Mouse (Mus musculus) ES-E14 (cell line): ENCODE results near the gene Gsk3b. TPM values are rescaled to one million over a fixed set of nuclear protein-coding genes. Genes with fewer than 3 reads are reported as not detected.

Experiments
- DNase-seq: peaks from one replicate; pipeline ENCODE4 v3.0.0-alpha.2; 2013; ENCODE audit warnings: low read depth, low spot score
- H3K27ac ChIP-seq: 2 replicates; pipeline ENCODE4 v1.5.1; 2012; ENCODE audit warnings: low read depth, mild to moderate bottlenecking, low read length, moderate library complexity, mixed read lengths; ENCODE audit not compliant: poor library complexity, insufficient read depth, severe bottlenecking
- H3K36me3 ChIP-seq: 2 replicates; pipeline ENCODE4 v1.6.1; 2012; ENCODE audit warnings: mild to moderate bottlenecking, low read length, moderate library complexity, mixed read lengths; ENCODE audit not compliant: control insufficient read depth, poor library complexity, insufficient read depth, severe bottlenecking
- H3K4me1 ChIP-seq, 2 experiments: fragments of 150-350 bp in 1 of 2; sonication (generic) in 1 of 2; 2 replicates each; pipeline ENCODE4 v1.6.1; 2012; ENCODE audit warnings: low read length in 2 of 2, mild to moderate bottlenecking in 1 of 2, mixed read lengths in 1 of 2; ENCODE audit not compliant: control insufficient read depth in 2 of 2, insufficient read depth in 2 of 2, poor library complexity in 1 of 2
- H3K4me3 ChIP-seq, 2 experiments: fragments of 150-350 bp in 1 of 2; sonication (generic) in 1 of 2; 2 replicates each; pipeline ENCODE4 v1.5.1; 2012; ENCODE audit warnings: low read length in 2 of 2, low read depth in 1 of 2, mild to moderate bottlenecking in 1 of 2, mixed read lengths in 1 of 2; ENCODE audit not compliant: insufficient read depth in 1 of 2, poor library complexity in 1 of 2, severe bottlenecking in 1 of 2
- H3K9ac ChIP-seq: 2 replicates; pipeline ENCODE4 v1.6.1; 2012; ENCODE audit warnings: low read depth, mild to moderate bottlenecking, low read length, mixed read lengths; ENCODE audit not compliant: poor library complexity, insufficient read depth, severe bottlenecking
- H3K9me3 ChIP-seq: fragments of 150-350 bp; sonication (generic); 2 replicates; pipeline ENCODE4 v1.6.1; 2012; ENCODE audit warnings: low read depth, mild to moderate bottlenecking, low read length; ENCODE audit not compliant: control insufficient read depth, insufficient read depth
- CHD2 ChIP-seq: IDR thresholded peaks from 2 replicates; pipeline ENCODE4 v1.6.1; 2014; ENCODE audit warnings: mild to moderate bottlenecking, low read depth, low read length, inconsistent platforms
- HCFC1 ChIP-seq: IDR thresholded peaks from 2 replicates; pipeline ENCODE4 v1.6.1; 2012; ENCODE audit warnings: low read length, inconsistent platforms, borderline replicate concordance; ENCODE audit not compliant: insufficient read depth
- ZNF384 ChIP-seq: IDR thresholded peaks from 2 replicates; pipeline ENCODE4 v1.6.1; 2012; ENCODE audit warnings: low read depth, low read length, inconsistent platforms
- in situ Hi-C, 2 experiments: fragments of 600-800 bp; cut with MboI; formaldehyde crosslinking; loops; one replicate each; pipeline ENCODE4 v1.15.1; 2025; ENCODE audit warnings: low sequenced_read_pairs in 2 of 2, inconsistent platforms in 1 of 2; ENCODE audit not compliant: unreplicated experiment in 2 of 2
- total RNA-seq: library from RNA; depleted of rRNA; stranded (reverse); fragments of 300-350 nt; gene quantifications from 2 replicates; pipeline ENCODE4 v1.2.3, GENCODE M21; 2012; rRNA removed

The Gsk3b gene
- total RNA-seq, 1 experiment: 19.5 TPM

- Histone ChIP-seq H3K9me3 (no peaks in the 10 kb centered on the region), H3K4me3 (no peak overlapping the region), H3K9ac (no peak overlapping the region), H3K36me3 (no peaks in the 10 kb centered on the region), H3K27ac (no peak overlapping the region), H3K4me1 (no peaks in the 10 kb centered on the region)
- no peak for DNase-seq
- in situ Hi-C loops: no loop called here
- TF ChIP-seq HCFC1: no peak
- TF ChIP-seq ZNF384: no peak
- no peak for TF ChIP-seq CHD2
Observed at GRCm38 (mm10) chr16:38295349-38295930, 206.6 kb downstream of the Gsk3b start.

Other genes with a start within 250 kb of the Gsk3b start
- not detected in 2 replicates for gene Gm36028, start 227.9 kb upstream of the Gsk3b start, total RNA-seq
- gene Lrrc58, start 220.6 kb upstream of the Gsk3b start, total RNA-seq: 23.2 and 29.8 TPM in 2 replicates
- 0.16 and 0.22 TPM in 2 replicates for gene Gpr156, start 172.5 kb upstream of the Gsk3b start, total RNA-seq
- 0.16 and 0.18 TPM in 2 replicates for gene Nr1i2, start 205.8 kb downstream of the Gsk3b start, total RNA-seq